Mouse (Mus musculus) cerebellum, adult 8-10 months (tissue): ENCODE results near the gene Prl8a9.

Experiments
- DNase-seq: peaks from one replicate; pipeline ENCODE4 v3.0.0; 2022

Gene Prl8a9

DNA sequence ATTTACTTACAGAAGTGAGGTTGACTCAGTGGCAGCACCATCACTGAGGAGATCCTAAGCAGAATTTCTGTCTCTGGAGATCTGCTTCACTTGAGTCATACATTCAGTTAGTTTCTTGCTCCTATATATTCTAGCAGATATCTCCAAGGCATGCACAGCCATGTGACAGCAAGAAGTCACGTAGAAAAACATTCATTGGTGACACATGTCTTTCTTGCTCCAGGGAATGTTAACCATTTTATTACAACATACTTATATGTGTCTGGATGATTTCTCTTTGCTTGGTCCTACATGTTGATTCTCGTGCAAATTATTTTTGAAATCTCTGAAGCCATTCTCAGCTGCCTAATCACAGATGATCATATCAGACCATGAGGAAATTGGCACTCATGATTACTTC is at the start of gene Prl8a9:
Gene Prl8a9 (minus strand): TSS at position 101 of the 400 bp plus-strand sequence.
- no peak for DNase-seq

DNA sequence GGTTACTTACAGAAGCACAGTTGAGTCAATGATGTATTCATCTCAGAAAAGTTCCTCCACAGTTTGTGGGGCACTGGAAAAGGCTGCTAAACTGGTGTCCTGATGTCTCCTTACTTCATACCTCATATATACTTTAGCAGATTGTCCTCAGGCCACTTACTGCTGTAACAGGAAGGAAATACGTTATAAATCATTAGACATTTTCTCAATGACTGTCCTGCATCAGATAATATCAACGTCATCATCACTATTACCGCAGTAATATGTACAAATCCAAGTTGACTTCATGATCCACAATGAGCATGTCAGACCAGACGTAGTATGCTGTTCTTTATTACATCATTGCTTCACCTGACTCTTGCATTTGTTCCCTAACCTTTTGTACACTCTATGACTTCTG is 46.1 kb upstream of the Prl8a9 start, which contains the start of gene Prl7b1:
Gene Prl7b1 (minus strand): TSS at position 101 of the 400 bp plus-strand sequence.
- DNase-seq: no peak

DNA sequence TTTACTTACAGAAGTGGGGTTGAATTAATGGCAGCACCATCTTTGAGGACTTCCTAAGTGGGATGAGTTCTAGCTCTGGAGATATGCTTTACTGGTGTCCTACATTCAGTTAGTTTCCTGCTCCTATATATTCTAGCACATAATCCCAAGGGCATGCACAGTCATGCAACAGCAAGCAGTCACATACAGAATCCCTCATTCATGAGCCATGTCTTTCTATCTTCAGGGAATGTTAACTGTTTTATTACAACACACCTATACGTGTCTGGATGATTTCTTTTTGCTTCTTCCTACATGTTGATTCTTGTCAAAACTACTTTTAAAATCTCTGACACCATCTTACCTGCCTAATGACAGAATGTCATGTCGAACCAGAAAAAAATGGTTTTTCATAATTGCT is 17.7 kb upstream of the Prl8a9 start, which contains the start of gene Prl8a1:
Gene Prl8a1 (minus strand): TSS at position 101 of the 400 bp plus-strand sequence.
- no peak for DNase-seq

DNA sequence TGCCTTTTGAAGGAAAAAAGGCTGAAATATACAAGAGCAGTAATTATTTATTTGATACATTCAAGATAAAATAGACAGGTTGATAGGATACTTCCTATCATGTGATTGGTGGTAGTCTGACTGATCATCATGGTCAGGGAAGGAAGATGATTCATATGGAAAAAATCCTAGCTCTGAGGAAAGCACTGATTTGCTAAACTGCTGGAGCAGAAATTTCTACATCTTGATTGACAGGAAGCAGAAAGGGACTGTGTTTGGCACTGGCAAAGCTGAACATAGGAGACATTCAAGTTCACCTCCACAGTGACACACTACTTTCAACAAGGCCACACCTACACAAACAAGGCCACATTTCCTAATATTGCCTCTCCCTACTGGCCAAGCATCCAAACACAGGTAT is 11.1 kb downstream of the Prl8a9 start:
- no peak for DNase-seq

DNA sequence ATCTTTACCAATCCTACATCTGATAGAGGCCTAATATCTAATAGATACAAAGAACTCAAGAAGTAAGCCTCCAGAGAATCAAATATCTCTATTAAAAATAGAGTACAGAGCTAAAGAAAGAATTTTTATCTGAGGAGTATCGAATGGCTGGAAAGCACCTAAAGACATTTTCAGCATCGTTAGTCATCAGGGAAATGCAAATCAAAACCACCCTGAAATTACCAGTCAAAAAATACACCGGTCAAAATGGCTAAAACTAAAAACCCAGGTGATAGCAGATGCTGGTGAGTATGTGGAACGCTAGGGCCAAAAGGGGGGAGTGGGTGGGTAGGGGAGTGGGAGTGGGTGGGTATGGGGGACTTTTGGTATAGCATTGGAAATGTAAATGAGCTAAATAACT is 41.2 kb downstream of the Prl8a9 start:
- no peak for DNase-seq

DNA sequence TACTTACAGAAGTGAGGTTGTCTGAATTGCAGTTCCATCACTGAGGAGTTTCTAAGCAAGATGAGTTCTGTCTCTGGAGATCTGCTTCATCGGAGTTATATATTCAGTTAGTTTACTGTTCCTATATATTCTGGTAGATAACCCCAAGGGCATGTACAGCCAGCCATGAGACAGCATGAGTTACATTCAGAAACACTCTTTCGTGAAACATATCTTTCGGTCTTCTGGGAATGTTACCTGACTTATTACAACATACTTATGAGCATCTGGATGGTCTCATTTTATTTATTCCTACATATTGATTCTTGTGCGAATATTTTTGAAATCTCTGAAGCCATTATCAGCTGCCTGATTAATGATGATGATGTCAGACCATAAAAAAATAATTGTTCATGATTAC is 51.3 kb downstream of the Prl8a9 start, which contains the start of gene Prl8a8:
Gene Prl8a8 (minus strand): TSS at position 101 of the 400 bp plus-strand sequence.
- no peak for DNase-seq
